Mouse (Mus musculus) ES-E14 (cell line): ENCODE data around the gene Ptprg.

Experiments used
- CHD2 ChIP-seq: IDR thresholded peaks from 2 replicates; pipeline ENCODE4 v1.6.1; 2014; ENCODE audit warnings: mild to moderate bottlenecking, low read depth, low read length, inconsistent platforms
- ZC3H11A ChIP-seq: IDR thresholded peaks from 2 replicates; pipeline ENCODE4 v1.6.1; 2012; ENCODE audit warnings: low read depth, mild to moderate bottlenecking, inconsistent platforms, low read length, borderline replicate concordance

- TF ChIP-seq ZC3H11A (no peak), CHD2 (no peak)
Observed at GRCm38 (mm10) chr14:12203081-12203480, 649.7 kb downstream of the Ptprg start.
